Mouse (Mus musculus) limb, embryonic 13.5 days (tissue): Measurements from ENCODE around the gene Sirt4. TPM values are rescaled to one million over a fixed set of nuclear protein-coding genes. Genes with fewer than 3 reads are reported as not detected.
A peak's percentile ranks its signal among the peaks of the same experiment; 100 is the strongest.
"Not testable (repeated sequence)": the region's sequence is repeated elsewhere in the genome, so short reads cannot be mapped to it uniquely, and the experiment has no call there.

ENCODE experiments used
- ATAC-seq: fragments of 200-750 bp; cut with Nextera tagmentation; 2 replicates; pipeline ENCODE4 v1.8.0; 2017; ENCODE audit warnings: low read depth, moderate number of reproducible peaks, moderate TSS enrichment; ENCODE audit not compliant: low FRiP score
- H3K27ac ChIP-seq: fragments of 300-500 bp; sonication (generic); 2 replicates; pipeline ENCODE4 v1.5.1; 2015; ENCODE audit warnings: inconsistent platforms, mild to moderate bottlenecking, moderate library complexity
- H3K27me3 ChIP-seq: fragments of 300-500 bp; sonication (generic); 2 replicates; pipeline ENCODE4 v1.6.1; 2015; ENCODE audit warnings: mild to moderate bottlenecking, inconsistent platforms
- H3K36me3 ChIP-seq: fragments of 300-500 bp; sonication (generic); 2 replicates; pipeline ENCODE4 v1.6.1; 2015; ENCODE audit warnings: inconsistent platforms, mild to moderate bottlenecking, moderate library complexity
- H3K4me1 ChIP-seq: fragments of 300-500 bp; sonication (generic); 2 replicates; pipeline ENCODE4 v1.6.1; 2015; ENCODE audit warnings: inconsistent platforms
- H3K4me2 ChIP-seq: fragments of 300-500 bp; sonication (generic); replicated peaks from 2 replicates; pipeline ENCODE4 v1.6.1; 2015; ENCODE audit warnings: inconsistent platforms, mild to moderate bottlenecking, moderate library complexity
- H3K4me3 ChIP-seq: fragments of 300-500 bp; sonication (generic); 2 replicates; pipeline ENCODE4 v1.5.1; 2015; ENCODE audit warnings: moderate library complexity, mild to moderate bottlenecking, inconsistent platforms
- H3K9ac ChIP-seq: fragments of 300-500 bp; sonication (generic); 2 replicates; pipeline ENCODE4 v1.6.1; 2015; ENCODE audit warnings: mild to moderate bottlenecking, inconsistent platforms
- H3K9me3 ChIP-seq: fragments of 300-500 bp; sonication (generic); 2 replicates; pipeline ENCODE4 v1.6.1; 2016; ENCODE audit warnings: inconsistent platforms
- WGBS: fragments of 180-500 bp; shearing (Covaris S2); methylation state at CpG from one replicate; pipeline ENCODE4 v1.1.7; 2015; 5-methylcytosine and 5-hydroxymethylcytosine counted together
- polyA plus RNA-seq: library from polyadenylated mRNA; unstranded; fragments of >200 nt; fragmentation: Nextera tagmentation; extraction: Ambion mirVana; gene quantifications from 2 replicates; pipeline ENCODE4 v1.2.1, GENCODE M21; 2015

Sirt4 gene
- polyA plus RNA-seq, 1 experiment from 2014 or later = 27.5 TPM

- WGBS = 93% methylated on average over 27 of the region's 27 CpGs
- H3K4me2 ChIP-seq = no peak overlapping the region
- no peak overlapping the region for H3K9ac ChIP-seq
- H3K9me3 ChIP-seq = no peaks in the 10 kb centered on the region
- peaks cover 90% of the 10 kb centered on the region for H3K36me3 ChIP-seq
- H3K27me3 ChIP-seq = no peaks in the 10 kb centered on the region
- H3K4me1 ChIP-seq = no peaks in the 10 kb centered on the region
- no peak for ATAC-seq
- no peak overlapping the region for H3K4me3 ChIP-seq
- H3K27ac ChIP-seq = no peak overlapping the region
These were observed 33.9 kb downstream of the Sirt4 start for GRCm38 (mm10) chr5:115450410-115451317.

DNA sequence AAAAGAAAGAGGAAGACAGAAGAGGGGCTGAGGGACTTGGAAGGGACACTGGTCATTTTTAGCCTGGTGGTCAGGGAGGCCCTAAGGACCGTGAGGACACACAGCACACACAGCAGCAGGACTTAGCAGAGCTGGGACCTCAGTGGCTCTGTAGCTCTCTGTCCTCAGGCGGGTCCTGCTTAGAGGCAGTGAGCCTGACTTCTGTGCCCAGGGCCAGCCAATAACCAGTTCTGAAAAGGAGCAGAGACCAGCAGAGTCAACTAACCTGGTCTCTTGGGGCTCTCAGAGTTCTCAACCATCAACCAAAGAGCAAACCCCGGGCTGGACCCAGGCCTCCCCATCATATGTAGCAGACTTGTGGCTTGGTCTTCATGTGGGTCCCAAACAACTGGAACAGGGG lies 35.3 kb downstream of the Sirt4 start:
- peaks cover 96% of the 10 kb centered on the region for H3K36me3 ChIP-seq
- 85% methylated on average over 3 of the region's 3 CpGs for WGBS
- ATAC-seq = no peak

GRCm38 (mm10) chr5:115447108-115447507 lies 37.4 kb downstream of the Sirt4 start:
- 87% methylated on average over 17 of the region's 17 CpGs for WGBS
- no peaks in the 10 kb centered on the region for H3K27me3 ChIP-seq
- no peak overlapping the region for H3K4me2 ChIP-seq

More for the DNA sequence above, 35.3 kb downstream of the Sirt4 start:
- Histone ChIP-seq H3K9ac (no peak overlapping the region), H3K4me1 (no peaks in the 10 kb centered on the region), H3K4me2 (no peak overlapping the region), H3K4me3 (no peak overlapping the region), H3K27ac (no peak overlapping the region), H3K27me3 (no peaks in the 10 kb centered on the region), H3K9me3 (no peaks in the 10 kb centered on the region)

GRCm38 (mm10) chr5:115444130-115444529 lies 40.4 kb downstream of the Sirt4 start:
- 97% methylated on average over 11 of the region's 11 CpGs for WGBS
- ATAC-seq = no peak

More at GRCm38 (mm10) chr5:115447108-115447507, 37.4 kb downstream of the Sirt4 start:
- Histone ChIP-seq H3K4me1 (no peaks in the 10 kb centered on the region), H3K4me3 (no peak overlapping the region), H3K9ac (no peak overlapping the region), H3K9me3 (0 out of 2 replicates have a peak, but pooled peaks cover 3% of the 10 kb centered on the region), H3K36me3 (peaks cover 97% of the 10 kb centered on the region), H3K27ac (no peak overlapping the region)
- no peak for ATAC-seq

DNA sequence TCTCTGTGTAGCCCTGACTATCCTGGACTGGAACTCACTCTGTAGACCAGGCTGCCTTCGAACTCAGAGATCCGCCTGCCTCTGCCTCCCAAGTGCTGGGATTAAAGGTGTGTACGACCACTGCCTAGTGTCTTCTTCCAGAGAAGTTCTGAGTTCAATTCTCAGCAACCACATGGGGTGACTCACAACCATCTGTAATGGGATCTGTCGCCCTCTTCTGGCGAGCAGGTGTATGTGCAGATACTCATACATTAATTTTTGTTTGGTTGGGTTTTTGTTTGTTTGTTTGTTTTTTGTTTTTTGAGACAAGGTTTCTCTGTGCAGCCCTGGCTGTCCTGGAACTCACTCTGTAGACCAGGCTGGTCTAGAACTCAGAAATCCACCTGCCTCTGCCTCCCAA lies 41.9 kb downstream of the Sirt4 start:
- peaks cover 12% of the 10 kb centered on the region for H3K4me1 ChIP-seq
- not testable (repeated sequence) for H3K4me3 ChIP-seq, H3K4me2 ChIP-seq, H3K27ac ChIP-seq, H3K27me3 ChIP-seq, H3K9me3 ChIP-seq, ATAC-seq, H3K9ac ChIP-seq
- 82% methylated on average over 5 of the region's 5 CpGs for WGBS
- H3K36me3 ChIP-seq = peaks cover 86% of the 10 kb centered on the region

More at GRCm38 (mm10) chr5:115444130-115444529, 40.4 kb downstream of the Sirt4 start:
- no peaks in the 10 kb centered on the region for H3K4me1 ChIP-seq
- no peak overlapping the region for H3K27ac ChIP-seq
- no peak overlapping the region for H3K9ac ChIP-seq
- H3K4me2 ChIP-seq = no peak overlapping the region
- peaks cover 88% of the 10 kb centered on the region for H3K36me3 ChIP-seq
- no peak overlapping the region for H3K4me3 ChIP-seq
- H3K9me3 ChIP-seq = 0 out of 2 replicates have a peak, but pooled peaks cover 3% of the 10 kb centered on the region
- no peaks in the 10 kb centered on the region for H3K27me3 ChIP-seq

GRCm38 (mm10) chr5:115441205-115441849 lies 43.2 kb downstream of the Sirt4 start:
- peak; percentile 60; the same call in 1 of the 2 replicates for ATAC-seq
- H3K4me2 ChIP-seq = no peak overlapping the region
- H3K36me3 ChIP-seq = peaks cover 77% of the 10 kb centered on the region
- no peak overlapping the region for H3K9ac ChIP-seq
- 39% methylated on average over 14 of the region's 14 CpGs for WGBS
- no peaks in the 10 kb centered on the region for H3K27me3 ChIP-seq
- H3K9me3 ChIP-seq = 0 out of 2 replicates have a peak, but pooled peaks cover 3% of the 10 kb centered on the region
- no peak overlapping the region for H3K27ac ChIP-seq
- H3K4me3 ChIP-seq = no peak overlapping the region
- peaks cover 25% of the 10 kb centered on the region for H3K4me1 ChIP-seq

GRCm38 (mm10) chr5:115438667-115439066 lies 45.9 kb downstream of the Sirt4 start:
- no peak overlapping the region for H3K27ac ChIP-seq
- peaks cover 63% of the 10 kb centered on the region for H3K36me3 ChIP-seq
- no peak overlapping the region for H3K9ac ChIP-seq
- no peaks in the 10 kb centered on the region for H3K27me3 ChIP-seq
- no peak for ATAC-seq
- H3K4me2 ChIP-seq = no peak overlapping the region
- no peak overlapping the region for H3K4me3 ChIP-seq
- peaks cover 52% of the 10 kb centered on the region for H3K4me1 ChIP-seq
- H3K9me3 ChIP-seq = 0 out of 2 replicates have a peak, but pooled peaks cover 3% of the 10 kb centered on the region
- 18% methylated on average over 6 of the region's 7 CpGs for WGBS

DNA sequence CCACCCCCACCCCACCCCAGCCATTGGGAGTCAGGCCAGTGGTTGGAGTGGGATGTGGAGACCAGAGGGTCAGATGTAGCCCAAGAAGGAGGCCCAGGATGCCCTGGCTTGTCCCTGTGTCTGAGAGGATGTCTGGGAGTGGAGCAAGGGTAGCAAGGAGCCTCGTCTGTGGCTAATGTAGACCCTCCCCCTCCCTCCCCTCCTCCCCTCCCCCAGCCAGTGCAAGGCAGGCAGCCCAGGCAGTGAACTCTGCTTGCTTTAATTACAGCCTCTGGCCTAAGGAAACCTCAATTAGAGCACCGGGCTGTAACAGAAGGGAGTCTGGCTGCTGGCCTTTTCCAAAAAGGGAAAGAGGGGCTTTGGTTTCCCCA lies 46.6 kb downstream of the Sirt4 start:
- Histone ChIP-seq H3K36me3 (peaks cover 58% of the 10 kb centered on the region), H3K4me2 (peak overlapping the region; percentile 21; the same call in 1 of the 2 replicates), H3K9ac (no peak overlapping the region), H3K27me3 (no peaks in the 10 kb centered on the region), H3K4me1 (peaks cover 59% of the 10 kb centered on the region), H3K4me3 (no peak overlapping the region), H3K9me3 (0 out of 2 replicates have a peak, but pooled peaks cover 3% of the 10 kb centered on the region), H3K27ac (peak overlapping the region; percentile 55)
- WGBS = 0% methylated on average over 2 of the region's 2 CpGs
- no peak for ATAC-seq

DNA sequence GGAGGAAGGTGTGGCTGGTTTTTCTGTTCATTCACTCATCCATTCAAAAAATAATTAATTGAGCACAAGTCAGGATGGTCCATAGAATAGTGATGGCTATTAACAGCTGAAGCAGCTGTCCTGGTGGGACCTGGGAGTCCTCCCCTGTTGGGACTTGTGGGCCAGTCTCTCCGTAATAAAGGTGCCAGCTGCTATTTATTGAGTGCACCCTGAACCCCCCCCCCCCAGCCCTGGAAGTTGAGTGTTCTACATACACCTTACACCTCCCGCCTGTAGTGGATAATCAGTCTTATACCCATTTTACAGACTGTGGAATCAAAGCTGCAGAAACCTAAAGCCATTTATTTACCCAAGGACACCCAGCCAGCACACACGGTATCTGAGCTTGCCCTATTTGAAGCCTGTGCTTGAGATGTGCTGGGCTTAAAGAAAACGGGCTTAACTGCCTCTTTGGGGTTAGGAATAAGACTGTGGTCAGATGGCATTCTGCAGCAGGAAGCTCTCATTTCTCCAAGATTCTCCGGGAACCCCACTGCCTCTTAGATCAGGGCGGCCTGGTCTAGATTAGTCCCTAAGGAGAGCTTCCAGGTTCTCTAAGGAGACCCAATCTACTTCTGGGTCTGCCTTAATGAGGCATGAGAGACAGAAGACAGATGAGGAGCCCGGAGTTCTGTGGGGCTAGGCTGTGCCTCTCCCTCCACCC lies 47.1 kb downstream of the Sirt4 start:
- 0 out of 2 replicates have a peak, but pooled peaks cover under 1% of the 10 kb centered on the region for H3K9me3 ChIP-seq
- WGBS = 20% methylated on average over 7 of the region's 7 CpGs
- H3K27ac ChIP-seq = peak overlapping the region; percentile 95
- H3K4me1 ChIP-seq = peaks cover 65% of the 10 kb centered on the region
- no peak for ATAC-seq
- H3K36me3 ChIP-seq = peaks cover 58% of the 10 kb centered on the region
- no peak overlapping the region for H3K9ac ChIP-seq
- no peaks in the 10 kb centered on the region for H3K27me3 ChIP-seq
- H3K4me2 ChIP-seq = peak overlapping the region; percentile 71
- H3K4me3 ChIP-seq = no peak overlapping the region

DNA sequence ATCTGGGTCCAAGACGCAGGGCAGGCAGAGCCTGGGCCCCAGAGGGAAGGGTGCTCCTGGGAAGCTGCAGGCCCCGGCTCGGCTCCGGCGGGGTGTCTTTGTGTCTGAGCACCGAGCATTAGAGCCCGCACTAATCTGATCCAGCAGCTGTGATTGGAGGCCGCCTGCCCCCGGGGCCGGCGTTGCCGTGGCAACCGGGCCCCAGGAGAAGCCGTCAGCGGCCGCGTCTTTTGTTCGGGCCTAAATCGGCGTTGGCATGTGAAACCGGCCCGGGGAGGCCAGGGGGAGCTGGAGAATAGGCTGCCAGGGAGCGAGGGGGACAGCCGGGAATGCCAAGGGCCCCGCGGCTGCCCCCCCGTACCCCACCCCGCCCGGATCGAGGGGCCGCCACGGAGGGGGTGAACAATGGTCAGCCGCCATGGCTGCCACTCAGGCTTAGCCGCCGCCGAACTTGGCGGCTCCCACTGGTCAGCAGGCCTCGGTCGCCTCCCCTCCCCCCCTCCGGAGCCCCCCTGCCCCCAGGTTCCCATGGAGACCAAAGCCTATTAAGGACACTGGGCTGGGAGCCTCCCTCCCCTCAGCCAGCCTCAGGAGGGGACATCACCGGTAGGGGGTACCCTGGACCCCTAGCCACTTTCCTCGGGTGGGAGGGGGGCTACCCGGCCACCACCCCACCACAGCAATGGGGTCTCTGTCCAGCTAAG lies 48.0 kb downstream of the Sirt4 start:
- H3K36me3 ChIP-seq = peaks cover 51% of the 10 kb centered on the region
- H3K27ac ChIP-seq = peak overlapping the region; percentile 95
- H3K4me1 ChIP-seq = peaks cover 73% of the 10 kb centered on the region

GRCm38 (mm10) chr5:115435755-115436379 lies 48.7 kb downstream of the Sirt4 start:
- ATAC-seq = no peak
- Histone ChIP-seq H3K9me3 (no peaks in the 10 kb centered on the region), H3K4me3 (peak overlapping the region; percentile 39), H3K4me2 (peak overlapping the region; percentile 71), H3K36me3 (peaks cover 50% of the 10 kb centered on the region), H3K4me1 (peaks cover 80% of the 10 kb centered on the region), H3K27ac (peak overlapping the region; percentile 95), H3K27me3 (no peaks in the 10 kb centered on the region), H3K9ac (peak overlapping the region; percentile 75)
- 16% methylated on average over 8 of the region's 8 CpGs for WGBS

More for the DNA sequence above, 48.0 kb downstream of the Sirt4 start:
- Histone ChIP-seq H3K4me2 (peak overlapping the region; percentile 71), H3K4me3 (peak overlapping the region; percentile 39), H3K27me3 (no peaks in the 10 kb centered on the region), H3K9me3 (no peaks in the 10 kb centered on the region), H3K9ac (peak overlapping the region; percentile 75)
- ATAC-seq = peak; percentile 83
- WGBS = under 1% methylated on average over 40 of the region's 43 CpGs
